Mouse (Mus musculus): Measurements from ENCODE around the gene Ruvbl1. TPM values are rescaled to one million over a fixed set of nuclear protein-coding genes. Genes with fewer than 3 reads are reported as not detected.

Gene Ruvbl1
- polyA plus RNA-seq, 1 experiment from 2014 or later: 30.6 TPM

DNA sequence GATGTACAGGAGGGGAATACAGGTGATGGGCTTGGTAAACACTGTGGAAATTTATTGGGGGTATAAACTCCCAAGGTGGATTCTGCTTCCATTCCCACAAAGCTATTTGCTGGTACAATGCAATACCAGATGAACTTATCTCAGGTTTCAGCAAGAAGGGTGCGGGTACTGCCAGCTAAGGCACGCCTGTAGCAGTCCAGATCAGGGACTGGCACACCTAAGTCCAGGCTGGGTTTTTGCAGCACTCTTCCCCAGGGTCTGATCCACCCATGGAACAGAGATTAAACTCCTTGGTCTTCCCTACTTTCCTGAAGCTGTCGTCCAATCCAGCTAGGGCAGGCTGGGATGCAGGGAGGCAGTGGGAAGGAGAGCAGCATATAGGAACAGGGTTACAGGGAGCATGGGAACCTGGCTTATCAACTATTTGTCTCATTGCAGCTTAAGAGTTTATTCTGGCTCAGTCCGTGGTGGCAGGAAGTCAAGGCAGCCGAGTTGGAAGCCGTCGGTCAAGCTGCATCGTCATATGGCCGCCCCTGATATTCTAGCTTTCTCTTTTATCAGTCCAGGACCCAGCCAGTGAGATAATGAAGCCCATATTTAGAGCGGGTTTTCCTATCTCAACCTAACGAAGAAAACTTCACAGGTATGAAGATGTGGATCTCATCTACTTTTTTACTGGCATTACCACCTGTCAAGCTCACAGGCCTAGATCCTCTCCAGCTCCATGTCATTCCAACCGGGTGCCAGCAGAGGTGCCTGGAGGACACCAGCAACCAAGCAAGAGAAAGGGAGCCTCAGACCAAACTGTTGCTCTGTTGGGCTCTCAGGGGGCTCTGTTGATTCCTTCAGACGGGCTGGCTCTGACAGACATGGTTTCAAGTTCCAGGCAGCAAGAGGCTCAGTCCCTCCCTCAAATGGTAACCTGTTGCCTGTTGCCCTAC is 37.1 kb downstream of the Ruvbl1 start:
- peaks cover 56% of the 10 kb centered on the region for H3K36me3 ChIP-seq (ENCODE audit: control insufficient read depth, insufficient read depth)
- TF ChIP-seq CTCF (IDR thresholded peaks at IDR 0.05; ENCODE audit: low read depth): no peak
- H3K4me3 ChIP-seq (ENCODE audit: low read depth, low read length): no peak overlapping the region
- no peak overlapping the region for H3K9ac ChIP-seq (ENCODE audit: low read depth, low read length)
- H3K4me1 ChIP-seq (replicated peaks; ENCODE audit: control insufficient read depth, insufficient read depth, low read length): no peaks in the 10 kb centered on the region
- no peaks in the 10 kb centered on the region for H3K27me3 ChIP-seq (replicated peaks; ENCODE audit: control insufficient read depth, insufficient read depth, low read length)
- 61% methylated on average over 13 of the region's 13 CpGs for WGBS
- H3K4me2 ChIP-seq (replicated peaks; ENCODE audit: low read depth): no peak overlapping the region
- no peaks in the 10 kb centered on the region for H3K9me3 ChIP-seq (ENCODE audit: control insufficient read depth)
- H3K27ac ChIP-seq (ENCODE audit: low read depth, low read length): no peak overlapping the region
- no peak for ATAC-seq

DNA sequence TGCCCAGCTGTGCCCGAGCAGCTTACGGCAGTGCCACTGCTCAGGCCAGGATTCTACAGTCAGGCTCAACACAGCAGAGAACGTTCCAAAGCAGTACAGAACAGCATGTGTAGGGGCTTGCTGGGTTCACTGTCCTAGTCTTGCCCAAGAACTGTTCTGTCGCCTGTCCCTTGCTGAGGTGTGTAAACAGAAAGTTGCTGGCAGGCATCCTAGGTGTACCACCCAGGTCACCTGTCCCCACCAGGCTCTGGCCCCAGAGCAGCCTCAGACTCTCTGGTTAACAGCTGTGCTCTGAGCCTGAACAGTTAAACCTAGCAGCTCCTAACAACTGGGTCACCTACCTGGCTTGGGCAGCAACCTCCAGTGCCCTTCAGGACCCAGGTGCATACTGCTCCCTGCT is 37.8 kb downstream of the Ruvbl1 start:
- Histone ChIP-seq H3K36me3 (ENCODE audit: control insufficient read depth, insufficient read depth) (peaks cover 56% of the 10 kb centered on the region), H3K4me2 (replicated peaks; ENCODE audit: low read depth) (no peak overlapping the region), H3K27ac (ENCODE audit: low read depth, low read length) (no peak overlapping the region), H3K4me3 (ENCODE audit: low read depth, low read length) (no peak overlapping the region), H3K9ac (ENCODE audit: low read depth, low read length) (no peak overlapping the region), H3K4me1 (replicated peaks; ENCODE audit: control insufficient read depth, insufficient read depth, low read length) (no peaks in the 10 kb centered on the region), H3K9me3 (ENCODE audit: control insufficient read depth) (no peaks in the 10 kb centered on the region), H3K27me3 (replicated peaks; ENCODE audit: control insufficient read depth, insufficient read depth, low read length) (no peaks in the 10 kb centered on the region)
- peak; percentile 25; the same call in 1 of the 2 replicates for TF ChIP-seq CTCF (IDR thresholded peaks at IDR 0.05; ENCODE audit: low read depth)
- 84% methylated on average over 4 of the region's 4 CpGs for WGBS
- ATAC-seq: no peak

DNA sequence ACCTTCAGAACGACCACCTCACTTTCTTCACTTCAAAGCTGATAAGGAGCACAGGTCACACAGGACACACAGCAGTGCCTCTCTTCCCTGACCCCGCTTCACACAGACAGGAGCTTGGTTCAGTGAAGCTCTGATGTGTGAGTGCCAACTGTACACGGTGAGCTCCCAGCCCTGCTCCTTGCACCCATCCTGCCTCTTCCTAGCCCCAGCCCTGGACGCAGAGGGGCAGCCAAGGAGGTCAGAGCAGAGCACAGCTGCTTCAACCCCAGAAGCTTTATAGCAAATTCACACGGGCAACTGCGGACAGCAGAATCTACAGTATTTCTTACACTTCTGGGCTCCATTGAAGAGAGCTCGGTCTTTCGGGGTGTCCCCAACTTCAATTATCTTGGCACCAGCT is 48.8 kb downstream of the Ruvbl1 start:
- H3K9ac ChIP-seq (ENCODE audit: low read depth, low read length): no peak overlapping the region
- no peak overlapping the region for H3K4me2 ChIP-seq (replicated peaks; ENCODE audit: low read depth)
- H3K27me3 ChIP-seq (replicated peaks; ENCODE audit: control insufficient read depth, insufficient read depth, low read length): no peaks in the 10 kb centered on the region
- TF ChIP-seq CTCF (IDR thresholded peaks at IDR 0.05; ENCODE audit: low read depth): no peak
- no peak for ATAC-seq
- H3K27ac ChIP-seq (ENCODE audit: low read depth, low read length): no peak overlapping the region
- no peaks in the 10 kb centered on the region for H3K4me1 ChIP-seq (replicated peaks; ENCODE audit: control insufficient read depth, insufficient read depth, low read length)
- no peaks in the 10 kb centered on the region for H3K9me3 ChIP-seq (ENCODE audit: control insufficient read depth)
- WGBS: 82% methylated on average over 8 of the region's 8 CpGs
- peaks cover 68% of the 10 kb centered on the region for H3K36me3 ChIP-seq (ENCODE audit: control insufficient read depth, insufficient read depth)
- no peak overlapping the region for H3K4me3 ChIP-seq (ENCODE audit: low read depth, low read length)

DNA sequence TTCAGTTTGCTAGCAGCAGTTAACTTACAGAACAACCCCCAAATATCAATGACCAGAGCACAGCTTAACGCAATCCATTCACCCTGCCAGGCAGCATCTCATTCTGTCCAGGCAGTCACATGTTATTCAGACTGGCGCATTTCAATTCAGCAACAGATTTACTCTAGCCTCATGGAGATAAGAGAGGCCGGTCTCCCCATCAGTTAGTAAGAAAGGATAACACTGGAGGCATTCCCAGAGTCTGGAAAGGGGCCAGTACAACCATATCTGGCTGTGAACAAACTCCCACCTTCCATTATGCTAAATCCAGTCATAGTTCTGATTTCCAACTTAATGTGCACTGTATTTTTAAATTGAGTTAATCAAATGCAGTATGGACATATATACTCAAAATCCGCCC is 49.3 kb downstream of the Ruvbl1 start:
- WGBS: 75% methylated on average over 4 of the region's 4 CpGs
- no peak for ATAC-seq
- Histone ChIP-seq H3K9me3 (ENCODE audit: control insufficient read depth) (no peaks in the 10 kb centered on the region), H3K27ac (ENCODE audit: low read depth, low read length) (no peak overlapping the region), H3K27me3 (replicated peaks; ENCODE audit: control insufficient read depth, insufficient read depth, low read length) (no peaks in the 10 kb centered on the region), H3K9ac (ENCODE audit: low read depth, low read length) (no peak overlapping the region), H3K4me2 (replicated peaks; ENCODE audit: low read depth) (no peak overlapping the region), H3K36me3 (ENCODE audit: control insufficient read depth, insufficient read depth) (peaks cover 65% of the 10 kb centered on the region), H3K4me3 (ENCODE audit: low read depth, low read length) (no peak overlapping the region), H3K4me1 (replicated peaks; ENCODE audit: control insufficient read depth, insufficient read depth, low read length) (no peaks in the 10 kb centered on the region)
- TF ChIP-seq CTCF (IDR thresholded peaks at IDR 0.05; ENCODE audit: low read depth): no peak

DNA sequence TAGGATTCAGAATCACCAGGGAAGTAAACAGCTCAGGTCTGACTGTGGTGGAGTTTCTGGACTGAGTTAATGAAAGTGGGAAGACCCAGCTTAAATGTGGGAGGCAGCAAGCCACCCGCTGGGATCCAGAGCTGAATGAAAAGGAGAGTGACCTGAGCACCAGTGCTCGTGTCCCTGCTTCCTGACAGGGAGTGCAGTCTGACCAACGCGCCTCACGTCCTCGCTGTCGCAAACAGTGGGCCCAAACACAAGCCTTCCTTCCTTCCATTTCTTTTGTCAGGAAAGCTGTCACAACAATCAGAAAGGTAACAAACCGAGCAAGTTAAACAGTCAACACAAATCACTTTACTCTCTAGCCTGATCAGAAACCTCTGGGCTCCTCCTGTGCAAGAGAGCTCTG is 50.8 kb downstream of the Ruvbl1 start:
- Histone ChIP-seq H3K4me1 (replicated peaks; ENCODE audit: control insufficient read depth, insufficient read depth, low read length) (no peaks in the 10 kb centered on the region), H3K27ac (ENCODE audit: low read depth, low read length) (no peak overlapping the region), H3K9ac (ENCODE audit: low read depth, low read length) (no peak overlapping the region), H3K9me3 (ENCODE audit: control insufficient read depth) (no peaks in the 10 kb centered on the region), H3K36me3 (ENCODE audit: control insufficient read depth, insufficient read depth) (peaks cover 50% of the 10 kb centered on the region), H3K27me3 (replicated peaks; ENCODE audit: control insufficient read depth, insufficient read depth, low read length) (no peaks in the 10 kb centered on the region), H3K4me2 (replicated peaks; ENCODE audit: low read depth) (no peak overlapping the region), H3K4me3 (ENCODE audit: low read depth, low read length) (no peak overlapping the region)
- no peak for TF ChIP-seq CTCF (IDR thresholded peaks at IDR 0.05; ENCODE audit: low read depth)
- ATAC-seq: no peak
- 82% methylated on average over 8 of the region's 8 CpGs for WGBS

DNA sequence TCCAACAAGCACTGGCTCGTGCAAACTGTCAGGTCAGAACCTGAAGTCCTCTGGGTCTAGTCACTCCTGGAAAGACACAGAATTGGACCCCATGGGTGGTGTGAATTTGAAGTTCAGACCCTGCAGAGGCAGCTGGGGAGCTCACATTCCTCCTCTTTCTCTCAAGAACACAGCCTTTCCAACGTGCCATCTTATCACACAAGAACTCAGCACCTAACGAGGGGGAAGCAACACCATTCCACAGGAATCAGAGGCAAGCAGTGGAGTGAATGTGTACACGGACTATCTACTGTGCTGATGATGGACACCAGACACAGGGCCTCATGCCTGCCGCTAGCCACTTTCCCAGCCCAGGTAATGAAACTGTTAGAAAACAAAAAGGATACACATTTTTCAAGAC is 51.5 kb downstream of the Ruvbl1 start:
- WGBS: 40% methylated on average over 5 of the region's 5 CpGs
- Histone ChIP-seq H3K9me3 (ENCODE audit: control insufficient read depth) (no peaks in the 10 kb centered on the region), H3K4me2 (replicated peaks; ENCODE audit: low read depth) (peak overlapping the region; percentile 80), H3K4me1 (replicated peaks; ENCODE audit: control insufficient read depth, insufficient read depth, low read length) (no peaks in the 10 kb centered on the region), H3K27ac (ENCODE audit: low read depth, low read length) (no peak overlapping the region), H3K4me3 (ENCODE audit: low read depth, low read length) (peak overlapping the region; percentile 12; the same call in 1 of the 2 replicates), H3K27me3 (replicated peaks; ENCODE audit: control insufficient read depth, insufficient read depth, low read length) (no peaks in the 10 kb centered on the region), H3K9ac (ENCODE audit: low read depth, low read length) (peak overlapping the region; percentile 45), H3K36me3 (ENCODE audit: control insufficient read depth, insufficient read depth) (peaks cover 43% of the 10 kb centered on the region)
- TF ChIP-seq CTCF (IDR thresholded peaks at IDR 0.05; ENCODE audit: low read depth): no peak
- no peak for ATAC-seq

Measured in intestine, postnatal 0 days (tissue).